Mouse (Mus musculus): ENCODE results near the gene H6pd. TPM values are rescaled to one million over a fixed set of nuclear protein-coding genes. Genes with fewer than 3 reads are reported as not detected.

H6pd gene
- total and polyA plus RNA-seq, 3 experiments = 6.9 to 10.8 TPM; not detected in 1

- Histone ChIP-seq H3K9ac (ENCODE audit: control insufficient read depth, low read depth, low read length, poor library complexity, severe bottlenecking) (no peak overlapping the region), H3K4me1 (ENCODE audit: control insufficient read depth in 1 of 2, insufficient read depth in 2 of 2, low read length in 2 of 2) (no peaks in the 10 kb centered on the region), H3K36me3 (ENCODE audit: control insufficient read depth in 1 of 2, insufficient read depth in 2 of 2, low read length in 2 of 2) (no peaks in the 10 kb centered on the region), H3K27me3 (ENCODE audit: control insufficient read depth in 1 of 2, insufficient read depth in 2 of 2, low read length in 2 of 2) (no peaks in the 10 kb centered on the region), H3K79me2 (ENCODE audit: control insufficient read depth, insufficient read depth, low read length, poor library complexity) (no peaks in the 10 kb centered on the region), H3K9me3 (replicated peaks; ENCODE audit: insufficient read depth, low read length) (no peaks in the 10 kb centered on the region), H3K4me3 (ENCODE audit: control insufficient read depth in 1 of 2, insufficient read depth in 1 of 2, low read depth in 2 of 2, low read length in 2 of 2) (no peak overlapping the region), H3K27ac (ENCODE audit: control insufficient read depth, low read depth, low read length) (no peak overlapping the region)
- TF ChIP-seq CHD1 (IDR thresholded peaks at IDR 0.05; ENCODE audit: low read depth, low read length) (no peak), MAFK (IDR thresholded peaks at IDR 0.05; ENCODE audit: borderline replicate concordance, low read depth, low read length) (no peak), TAL1 (IDR thresholded peaks at IDR 0.05; ENCODE audit: low read length) (no peak), ZC3H11A (IDR thresholded peaks at IDR 0.05; ENCODE audit: low read depth, low read length) (no peak), GABPA (IDR thresholded peaks at IDR 0.05; ENCODE audit: low read depth, low read length) (no peak), TCF12 (IDR thresholded peaks at IDR 0.05; ENCODE audit: low read depth, low read length) (no peak), JUND (IDR thresholded peaks at IDR 0.05; ENCODE audit: low read depth, low read length) (no peak), HCFC1 (IDR thresholded peaks at IDR 0.05; ENCODE audit: low read depth, low read length) (no peak), ZNF384 (IDR thresholded peaks at IDR 0.05; ENCODE audit: low read depth, low read length) (no peak), MYC (IDR thresholded peaks at IDR 0.05; ENCODE audit: low read depth, low read length) (no peak), NRF1 (IDR thresholded peaks at IDR 0.05; ENCODE audit: insufficient read depth, low read depth, low read length, poor library complexity, severe bottlenecking) (no peak), SMC3 (IDR thresholded peaks at IDR 0.05; ENCODE audit: low read depth, low read length) (no peak), MEF2A (IDR thresholded peaks at IDR 0.05; ENCODE audit: extremely low read depth, insufficient replicate concordance, low read depth, low read length, poor library complexity, severe bottlenecking) (no peak), RAD21 (IDR thresholded peaks at IDR 0.05; ENCODE audit: low read depth, low read length) (no peak), USF1 (IDR thresholded peaks at IDR 0.05; ENCODE audit: low read depth, low read length) (no peak), MAZ (IDR thresholded peaks at IDR 0.05; ENCODE audit: low read depth, low read length) (no peak)
- DNase-seq (ENCODE audit: low read depth, low spot score) = no peak
These were observed 37.4 kb downstream of the H6pd start for GRCm38 (mm10) chr4:149971393-149971792.

- H3K4me3 ChIP-seq (ENCODE audit: control insufficient read depth in 1 of 2, insufficient read depth in 1 of 2, low read depth in 2 of 2, low read length in 2 of 2) = no peak overlapping the region
- H3K9ac ChIP-seq (ENCODE audit: control insufficient read depth, low read depth, low read length, poor library complexity, severe bottlenecking) = no peak overlapping the region
- H3K27me3 ChIP-seq (ENCODE audit: control insufficient read depth in 1 of 2, insufficient read depth in 2 of 2, low read length in 2 of 2) = no peaks in the 10 kb centered on the region
- no peak for DNase-seq (ENCODE audit: low read depth, low spot score)
- no peak overlapping the region for H3K27ac ChIP-seq (ENCODE audit: control insufficient read depth, low read depth, low read length)
- no peaks in the 10 kb centered on the region for H3K36me3 ChIP-seq (ENCODE audit: control insufficient read depth in 1 of 2, insufficient read depth in 2 of 2, low read length in 2 of 2)
- H3K9me3 ChIP-seq (replicated peaks; ENCODE audit: insufficient read depth, low read length) = no peaks in the 10 kb centered on the region
- no peaks in the 10 kb centered on the region for H3K79me2 ChIP-seq (ENCODE audit: control insufficient read depth, insufficient read depth, low read length, poor library complexity)
- TF ChIP-seq MYB (IDR thresholded peaks at IDR 0.05; ENCODE audit: low read depth, low read length) (no peak), CTCF (IDR thresholded peaks at IDR 0.05 in 2 of 3, conservative IDR thresholded peaks at IDR 0.05 in 1 of 3; ENCODE audit: control insufficient read depth in 1 of 3, insufficient read depth in 1 of 3, low read depth in 2 of 3, low read length in 3 of 3, poor library complexity in 1 of 3, severe bottlenecking in 1 of 3) (no peak), RCOR1 (IDR thresholded peaks at IDR 0.05; ENCODE audit: low read depth, low read length) (no peak), MAZ (IDR thresholded peaks at IDR 0.05; ENCODE audit: low read depth, low read length) (no peak), SMC3 (IDR thresholded peaks at IDR 0.05; ENCODE audit: low read depth, low read length) (no peak), RAD21 (IDR thresholded peaks at IDR 0.05; ENCODE audit: low read depth, low read length) (no peak), POLR2AphosphoS2 (IDR thresholded peaks at IDR 0.05; ENCODE audit: low read length) (no peak), TCF12 (IDR thresholded peaks at IDR 0.05; ENCODE audit: low read depth, low read length) (no peak), KAT2A (conservative IDR thresholded peaks at IDR 0.05; ENCODE audit: low read depth, low read length) (no peak), BHLHE40 (IDR thresholded peaks at IDR 0.05; ENCODE audit: borderline replicate concordance, low read depth, low read length) (no peak), MYC (IDR thresholded peaks at IDR 0.05; ENCODE audit: low read depth, low read length) (no peak), POLR2AphosphoS5 (IDR thresholded peaks at IDR 0.05; ENCODE audit: borderline replicate concordance, low read depth, low read length) (no peak), MEF2A (IDR thresholded peaks at IDR 0.05; ENCODE audit: extremely low read depth, insufficient replicate concordance, low read depth, low read length, poor library complexity, severe bottlenecking) (no peak), HCFC1 (IDR thresholded peaks at IDR 0.05; ENCODE audit: low read depth, low read length) (no peak)
- no peaks in the 10 kb centered on the region for H3K4me1 ChIP-seq (ENCODE audit: control insufficient read depth in 1 of 2, insufficient read depth in 2 of 2, low read length in 2 of 2)
These were observed 40.3 kb downstream of the H6pd start for GRCm38 (mm10) chr4:149968526-149968925.
